Mouse (Mus musculus): Measurements from ENCODE around the gene Mgat5b. TPM values are rescaled to one million over a fixed set of nuclear protein-coding genes. Genes with fewer than 3 reads are reported as not detected.

Gene Mgat5b
- total and polyA plus RNA-seq, 3 experiments, result not detected

DNA sequence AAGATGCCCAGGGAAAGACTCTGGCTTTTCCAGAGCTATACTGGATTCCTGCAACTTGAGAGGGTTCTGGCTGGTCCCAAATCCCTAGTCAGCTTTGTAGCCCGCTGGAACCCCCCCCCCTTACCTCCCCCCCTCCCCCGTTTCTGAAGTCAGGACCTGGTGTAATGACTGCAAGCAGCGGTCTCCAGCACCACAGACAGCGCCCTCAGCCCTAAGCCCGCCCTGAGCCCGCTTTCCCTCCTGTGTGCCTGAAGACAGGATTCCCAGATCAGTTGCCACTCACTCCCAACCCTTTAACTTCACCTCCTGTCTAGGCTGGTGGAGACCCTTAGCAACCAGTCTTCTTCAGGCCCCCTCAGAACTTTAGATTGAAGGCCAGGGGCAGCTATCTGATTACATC, 2.1 kb downstream of the Mgat5b start:
- no peak for DNase-seq (ENCODE audit: low read depth, low spot score)
- Histone ChIP-seq H3K79me2 (ENCODE audit: control insufficient read depth, insufficient read depth, low read length, poor library complexity) (no peaks in the 10 kb centered on the region), H3K4me1 (ENCODE audit: control insufficient read depth in 1 of 2, insufficient read depth in 2 of 2, low read length in 2 of 2) (no peaks in the 10 kb centered on the region), H3K27ac (ENCODE audit: control insufficient read depth, low read depth, low read length) (no peak overlapping the region), H3K9ac (ENCODE audit: control insufficient read depth, low read depth, low read length, poor library complexity, severe bottlenecking) (no peak overlapping the region), H3K4me3 (ENCODE audit: control insufficient read depth in 1 of 2, insufficient read depth in 1 of 2, low read depth in 2 of 2, low read length in 2 of 2) (no peak overlapping the region), H3K36me3 (ENCODE audit: control insufficient read depth in 1 of 2, insufficient read depth in 2 of 2, low read length in 2 of 2) (no peaks in the 10 kb centered on the region), H3K27me3 (ENCODE audit: control insufficient read depth in 1 of 2, insufficient read depth in 2 of 2, low read length in 2 of 2) (peaks cover 0 to 3% of the 10 kb centered on the region in 2 experiments; a peak in 2 of 4 replicates), H3K9me3 (replicated peaks; ENCODE audit: insufficient read depth, low read length) (no peaks in the 10 kb centered on the region)
- no peak for TF ChIP-seq MXI1 (IDR thresholded peaks at IDR 0.05; ENCODE audit: low read depth, low read length)
- no peak for TF ChIP-seq TBP (IDR thresholded peaks at IDR 0.05; ENCODE audit: low read depth, low read length)
- TF ChIP-seq MAFK (IDR thresholded peaks at IDR 0.05; ENCODE audit: borderline replicate concordance, low read depth, low read length), result no peak
- TF ChIP-seq CHD2 (IDR thresholded peaks at IDR 0.05; ENCODE audit: low read length), result no peak
- no peak for TF ChIP-seq CTCF (IDR thresholded peaks at IDR 0.05 in 2 of 3, conservative IDR thresholded peaks at IDR 0.05 in 1 of 3; ENCODE audit: control insufficient read depth in 1 of 3, insufficient read depth in 1 of 3, low read depth in 2 of 3, low read length in 3 of 3, poor library complexity in 1 of 3, severe bottlenecking in 1 of 3)
- no peak for TF ChIP-seq USF2 (IDR thresholded peaks at IDR 0.05; ENCODE audit: borderline replicate concordance in 1 of 2, insufficient read depth in 1 of 2, low read depth in 1 of 2, low read length in 2 of 2)
- no peak for TF ChIP-seq ELF1 (IDR thresholded peaks at IDR 0.05; ENCODE audit: low read depth, low read length)
- no peak for TF ChIP-seq RCOR1 (IDR thresholded peaks at IDR 0.05; ENCODE audit: low read depth, low read length)
- TF ChIP-seq USF1 (IDR thresholded peaks at IDR 0.05; ENCODE audit: low read depth, low read length), result no peak
- TF ChIP-seq EP300 (IDR thresholded peaks at IDR 0.05; ENCODE audit: low read depth in 1 of 2, low read length in 2 of 2), result no peak
- TF ChIP-seq ZMIZ1 (IDR thresholded peaks at IDR 0.05; ENCODE audit: low read depth, low read length), result no peak
- no peak for TF ChIP-seq E2F4 (IDR thresholded peaks at IDR 0.05; ENCODE audit: borderline replicate concordance, low read depth, low read length)
- TF ChIP-seq POLR2AphosphoS2 (IDR thresholded peaks at IDR 0.05; ENCODE audit: low read length), result no peak
- TF ChIP-seq POLR2A (IDR thresholded peaks at IDR 0.05; ENCODE audit: control insufficient read depth in 1 of 2, insufficient read depth in 1 of 2, low read depth in 1 of 2, low read length in 2 of 2, poor library complexity in 1 of 2), result no peak
- TF ChIP-seq TCF12 (IDR thresholded peaks at IDR 0.05; ENCODE audit: low read depth, low read length), result no peak

DNA sequence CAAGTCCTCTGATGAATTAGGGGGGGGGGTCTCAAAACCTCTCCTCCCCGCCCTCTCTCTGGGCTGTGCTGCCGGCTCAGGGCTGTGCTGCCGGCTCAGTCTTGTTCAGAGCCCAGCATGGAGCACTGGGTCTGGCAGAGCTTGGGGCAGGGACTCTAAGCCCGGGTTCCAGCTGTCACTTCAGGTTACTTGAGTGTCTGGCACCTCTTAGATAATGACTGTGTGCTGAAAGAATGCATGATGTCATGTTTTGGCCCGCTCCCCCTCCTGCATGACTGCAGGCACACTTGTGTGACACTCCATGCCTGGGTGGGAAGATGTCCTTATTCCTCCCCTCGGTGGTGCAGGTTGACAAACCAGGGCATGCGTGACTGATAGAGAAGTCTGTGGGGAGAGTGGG, 3.4 kb downstream of the Mgat5b start:
- no peak for DNase-seq (ENCODE audit: low read depth, low spot score)
- no peaks in the 10 kb centered on the region for H3K79me2 ChIP-seq (ENCODE audit: control insufficient read depth, insufficient read depth, low read length, poor library complexity)
- H3K36me3 ChIP-seq (ENCODE audit: control insufficient read depth in 1 of 2, insufficient read depth in 2 of 2, low read length in 2 of 2), result no peaks in the 10 kb centered on the region
- no peaks in the 10 kb centered on the region for H3K4me1 ChIP-seq (ENCODE audit: control insufficient read depth in 1 of 2, insufficient read depth in 2 of 2, low read length in 2 of 2)
- TF ChIP-seq POLR2A (IDR thresholded peaks at IDR 0.05; ENCODE audit: control insufficient read depth in 1 of 2, insufficient read depth in 1 of 2, low read depth in 1 of 2, low read length in 2 of 2, poor library complexity in 1 of 2) (no peak), SIN3A (IDR thresholded peaks at IDR 0.05; ENCODE audit: low read length) (no peak), ETS1 (IDR thresholded peaks at IDR 0.05; ENCODE audit: low read depth, low read length) (no peak), UBTF (IDR thresholded peaks at IDR 0.05; ENCODE audit: borderline replicate concordance, insufficient read depth, low read depth, low read length) (no peak), SMC3 (IDR thresholded peaks at IDR 0.05; ENCODE audit: low read depth, low read length) (no peak), E2F4 (IDR thresholded peaks at IDR 0.05; ENCODE audit: borderline replicate concordance, low read depth, low read length) (no peak), POLR2AphosphoS2 (IDR thresholded peaks at IDR 0.05; ENCODE audit: low read length) (no peak), POLR2AphosphoS5 (IDR thresholded peaks at IDR 0.05; ENCODE audit: borderline replicate concordance, low read depth, low read length) (no peak)
- H3K4me3 ChIP-seq (ENCODE audit: control insufficient read depth in 1 of 2, insufficient read depth in 1 of 2, low read depth in 2 of 2, low read length in 2 of 2), result no peak overlapping the region
- no peak overlapping the region for H3K9ac ChIP-seq (ENCODE audit: control insufficient read depth, low read depth, low read length, poor library complexity, severe bottlenecking)
- peaks cover 0 to 3% of the 10 kb centered on the region in 2 experiments; a peak in 2 of 4 replicates for H3K27me3 ChIP-seq (ENCODE audit: control insufficient read depth in 1 of 2, insufficient read depth in 2 of 2, low read length in 2 of 2)
- H3K9me3 ChIP-seq (replicated peaks; ENCODE audit: insufficient read depth, low read length), result no peaks in the 10 kb centered on the region
- no peak overlapping the region for H3K27ac ChIP-seq (ENCODE audit: control insufficient read depth, low read depth, low read length)

Measured in MEL (cell line).